Mouse (Mus musculus) hindbrain, embryonic 11.5 days (tissue): Measurements from ENCODE around the gene 2210407C18Rik. TPM values are rescaled to one million over a fixed set of nuclear protein-coding genes. Genes with fewer than 3 reads are reported as not detected.

Experiments
- ATAC-seq: fragments of 200-750 bp; cut with Nextera tagmentation; 2 replicates; pipeline ENCODE4 v1.8.0; 2017; ENCODE audit warnings: mild to moderate bottlenecking, moderate TSS enrichment, moderate library complexity; ENCODE audit not compliant: low FRiP score
- DNase-seq: peaks from one replicate; pipeline ENCODE4 v3.0.0-alpha.2; 2015; ENCODE audit warnings: low spot score
- H3K27ac ChIP-seq: fragments of 300-500 bp; sonication (generic); 2 replicates; pipeline ENCODE4 v1.5.1; 2014; ENCODE audit warnings: mild to moderate bottlenecking, low read depth, low read length
- H3K27me3 ChIP-seq: fragments of 300-500 bp; sonication (generic); 2 replicates; pipeline ENCODE4 v1.6.1; 2014; ENCODE audit warnings: mild to moderate bottlenecking, low read length, moderate library complexity, mixed read lengths; ENCODE audit not compliant: control insufficient read depth, insufficient read depth
- H3K36me3 ChIP-seq: fragments of 300-500 bp; sonication (generic); 2 replicates; pipeline ENCODE4 v1.6.1; 2014; ENCODE audit warnings: mild to moderate bottlenecking, low read length, moderate library complexity, mixed read lengths; ENCODE audit not compliant: control insufficient read depth, insufficient read depth
- H3K4me1 ChIP-seq: fragments of 300-500 bp; sonication (generic); replicated peaks from 2 replicates; pipeline ENCODE4 v1.6.1; 2014; ENCODE audit warnings: low read length, mixed read lengths; ENCODE audit not compliant: control insufficient read depth, insufficient read depth
- H3K4me2 ChIP-seq: fragments of 300-500 bp; sonication (generic); replicated peaks from 2 replicates; pipeline ENCODE4 v1.6.1; 2014; ENCODE audit warnings: mild to moderate bottlenecking, low read depth, low read length
- H3K4me3 ChIP-seq: fragments of 300-500 bp; sonication (generic); 2 replicates; pipeline ENCODE4 v1.5.1; 2014; ENCODE audit warnings: low read depth, low read length
- H3K9ac ChIP-seq: fragments of 300-500 bp; sonication (generic); 2 replicates; pipeline ENCODE4 v1.6.1; 2014; ENCODE audit warnings: low read depth, low read length
- H3K9me3 ChIP-seq: fragments of 300-500 bp; sonication (generic); 2 replicates; pipeline ENCODE4 v1.6.1; 2016; ENCODE audit warnings: low read length; ENCODE audit not compliant: control insufficient read depth
- WGBS: fragments of 180-500 bp; shearing (Covaris S2); extraction: QIAGEN DNeasy Blood & Tissue Kit; methylation state at CpG from one replicate; pipeline ENCODE4 v1.1.7; 2014; 5-methylcytosine and 5-hydroxymethylcytosine counted together
- polyA plus RNA-seq: library from polyadenylated mRNA; unstranded; fragments of >200 nt; fragmentation: Nextera tagmentation; extraction: Ambion mirVana; gene quantifications from 2 replicates; pipeline ENCODE4 v1.2.1, GENCODE M21; 2014

2210407C18Rik gene
- polyA plus RNA-seq, 1 experiment from 2014 or later = not detected

GRCm38 (mm10) chr11:58606177-58606919, 9.5 kb downstream of the 2210407C18Rik start:
- Histone ChIP-seq H3K9me3 (no peaks in the 10 kb centered on the region), H3K36me3 (no peaks in the 10 kb centered on the region), H3K27me3 (no peaks in the 10 kb centered on the region), H3K4me1 (no peaks in the 10 kb centered on the region), H3K4me2 (no peak overlapping the region), H3K9ac (no peak overlapping the region), H3K4me3 (no peak overlapping the region), H3K27ac (no peak overlapping the region)
- 91% methylated on average over 12 of the region's 12 CpGs for WGBS
- no peak for DNase-seq
- ATAC-seq = no peak

- H3K4me1 ChIP-seq = no peaks in the 10 kb centered on the region
- H3K9ac ChIP-seq = no peak overlapping the region
- H3K9me3 ChIP-seq = no peaks in the 10 kb centered on the region
- no peaks in the 10 kb centered on the region for H3K36me3 ChIP-seq
- H3K27me3 ChIP-seq = no peaks in the 10 kb centered on the region
- H3K4me2 ChIP-seq = no peak overlapping the region
- H3K27ac ChIP-seq = no peak overlapping the region
- 93% methylated on average over 3 of the region's 3 CpGs for WGBS
- H3K4me3 ChIP-seq = no peak overlapping the region
- ATAC-seq (no peak), DNase-seq (no peak)
Observed at GRCm38 (mm10) chr11:58605228-58605627, 10.6 kb downstream of the 2210407C18Rik start.

GRCm38 (mm10) chr11:58604688-58605087, 11.2 kb downstream of the 2210407C18Rik start:
- DNase-seq (no peak), ATAC-seq (no peak)
- 78% methylated on average over 2 of the region's 2 CpGs for WGBS
- H3K9me3 ChIP-seq = no peaks in the 10 kb centered on the region
- no peak overlapping the region for H3K4me3 ChIP-seq
- no peaks in the 10 kb centered on the region for H3K36me3 ChIP-seq
- H3K27ac ChIP-seq = no peak overlapping the region
- H3K4me2 ChIP-seq = no peak overlapping the region
- H3K27me3 ChIP-seq = no peaks in the 10 kb centered on the region
- H3K9ac ChIP-seq = no peak overlapping the region
- H3K4me1 ChIP-seq = no peaks in the 10 kb centered on the region

GRCm38 (mm10) chr11:58602800-58603560, 12.9 kb downstream of the 2210407C18Rik start:
- 78% methylated on average over 6 of the region's 6 CpGs for WGBS

GRCm38 (mm10) chr11:58602062-58602461, 13.8 kb downstream of the 2210407C18Rik start:
- no peaks in the 10 kb centered on the region for H3K4me1 ChIP-seq
- H3K36me3 ChIP-seq = no peaks in the 10 kb centered on the region
- no peak overlapping the region for H3K27ac ChIP-seq
- ATAC-seq (no peak), DNase-seq (no peak)
- no peak overlapping the region for H3K4me3 ChIP-seq
- H3K9ac ChIP-seq = no peak overlapping the region
- no peaks in the 10 kb centered on the region for H3K27me3 ChIP-seq
- no peaks in the 10 kb centered on the region for H3K9me3 ChIP-seq
- no peak overlapping the region for H3K4me2 ChIP-seq

More at GRCm38 (mm10) chr11:58602800-58603560, 12.9 kb downstream of the 2210407C18Rik start:
- Histone ChIP-seq H3K36me3 (no peaks in the 10 kb centered on the region), H3K4me3 (no peak overlapping the region), H3K4me1 (no peaks in the 10 kb centered on the region), H3K27me3 (no peaks in the 10 kb centered on the region), H3K9me3 (no peaks in the 10 kb centered on the region), H3K4me2 (no peak overlapping the region), H3K27ac (no peak overlapping the region), H3K9ac (no peak overlapping the region)
- ATAC-seq (no peak), DNase-seq (no peak)

GRCm38 (mm10) chr11:58597837-58598236, 18.0 kb downstream of the 2210407C18Rik start:
- Histone ChIP-seq H3K4me1 (no peaks in the 10 kb centered on the region), H3K27ac (no peak overlapping the region), H3K27me3 (no peaks in the 10 kb centered on the region), H3K9ac (no peak overlapping the region), H3K4me3 (no peak overlapping the region), H3K36me3 (no peaks in the 10 kb centered on the region), H3K4me2 (no peak overlapping the region), H3K9me3 (no peaks in the 10 kb centered on the region)
- DNase-seq = no peak
- no peak for ATAC-seq
- WGBS = 87% methylated on average over 13 of the region's 13 CpGs

GRCm38 (mm10) chr11:58594814-58595213, 21.1 kb downstream of the 2210407C18Rik start, which contains the start of gene Olfr324:
Gene Olfr324, plus strand, starts transcription at chr11:58595114.
- no peak for DNase-seq
- no peak within 1 kb of the TSS for H3K4me3 ChIP-seq
- H3K4me1 ChIP-seq = no peaks in the 10 kb centered on the region
- 86% methylated on average over 6 of the region's 6 CpGs for WGBS
- H3K9me3 ChIP-seq = no peaks in the 10 kb centered on the region
- ATAC-seq = no peak
- H3K27me3 ChIP-seq = no peaks in the 10 kb centered on the region
- no peak within 1 kb of the TSS for H3K9ac ChIP-seq
- no peaks in the 10 kb centered on the region for H3K36me3 ChIP-seq
- H3K4me2 ChIP-seq = no peak within 1 kb of the TSS
- H3K27ac ChIP-seq = no peak within 1 kb of the TSS

GRCm38 (mm10) chr11:58588620-58589250, 27.1 kb downstream of the 2210407C18Rik start:
- DNase-seq = no peak
- H3K36me3 ChIP-seq = no peaks in the 10 kb centered on the region
- no peak overlapping the region for H3K4me2 ChIP-seq
- 69% methylated on average over 3 of the region's 3 CpGs for WGBS
- H3K9me3 ChIP-seq = no peaks in the 10 kb centered on the region
- H3K4me1 ChIP-seq = no peaks in the 10 kb centered on the region
- ATAC-seq = no peak
- no peaks in the 10 kb centered on the region for H3K27me3 ChIP-seq
- H3K9ac ChIP-seq = no peak overlapping the region
- H3K27ac ChIP-seq = no peak overlapping the region
- H3K4me3 ChIP-seq = no peak overlapping the region
